Mouse (Mus musculus): ENCODE data around the gene Dock1. TPM values are rescaled to one million over a fixed set of nuclear protein-coding genes. Genes with fewer than 3 reads are reported as not detected.

The Dock1 gene
- polyA plus RNA-seq, 1 experiment: 2.1 TPM

GRCm38 (mm10) chr7:134748376-134748775, 77.9 kb downstream of the Dock1 start:
- no peaks in the 10 kb centered on the region for H3K4me1 ChIP-seq (ENCODE audit: control insufficient read depth, insufficient read depth, insufficient read length)
- WGBS: 87% methylated on average over 3 of the region's 3 CpGs
- no peak for TF ChIP-seq POLR2A (IDR thresholded peaks at IDR 0.05; ENCODE audit: low read depth, low read length)
- TF ChIP-seq CTCF (IDR thresholded peaks at IDR 0.05; ENCODE audit: extremely low read depth, insufficient read depth, insufficient read length, insufficient replicate concordance): no peak

GRCm38 (mm10) chr7:134749613-134750012, 79.2 kb downstream of the Dock1 start:
- no peak for TF ChIP-seq CTCF (IDR thresholded peaks at IDR 0.05; ENCODE audit: extremely low read depth, insufficient read depth, insufficient read length, insufficient replicate concordance)
- no peak for TF ChIP-seq POLR2A (IDR thresholded peaks at IDR 0.05; ENCODE audit: low read depth, low read length)
- Histone ChIP-seq H3K27me3 (ENCODE audit: control insufficient read depth, insufficient read depth, low read length) (no peaks in the 10 kb centered on the region), H3K36me3 (ENCODE audit: control insufficient read depth, insufficient read depth, low read length) (no peaks in the 10 kb centered on the region), H3K27ac (ENCODE audit: insufficient read depth, low read length) (no peak overlapping the region), H3K4me3 (ENCODE audit: extremely low read depth, insufficient read depth, insufficient read length) (no peak overlapping the region), H3K4me1 (ENCODE audit: control insufficient read depth, insufficient read depth, insufficient read length) (no peaks in the 10 kb centered on the region)
- WGBS: 70% methylated on average over 1 of the region's 1 CpGs
- no peak for DNase-seq (ENCODE audit: low read depth in 1 of 2, low spot score in 2 of 2)

More at GRCm38 (mm10) chr7:134748376-134748775, 77.9 kb downstream of the Dock1 start:
- Histone ChIP-seq H3K4me3 (ENCODE audit: extremely low read depth, insufficient read depth, insufficient read length) (no peak overlapping the region), H3K36me3 (ENCODE audit: control insufficient read depth, insufficient read depth, low read length) (no peaks in the 10 kb centered on the region), H3K27ac (ENCODE audit: insufficient read depth, low read length) (no peak overlapping the region), H3K27me3 (ENCODE audit: control insufficient read depth, insufficient read depth, low read length) (no peaks in the 10 kb centered on the region)
- DNase-seq (ENCODE audit: low read depth in 1 of 2, low spot score in 2 of 2): no peak

- Histone ChIP-seq H3K27me3 (ENCODE audit: control insufficient read depth, insufficient read depth, low read length) (no peaks in the 10 kb centered on the region), H3K4me3 (ENCODE audit: extremely low read depth, insufficient read depth, insufficient read length) (no peak overlapping the region), H3K27ac (ENCODE audit: insufficient read depth, low read length) (no peak overlapping the region), H3K36me3 (ENCODE audit: control insufficient read depth, insufficient read depth, low read length) (no peaks in the 10 kb centered on the region), H3K4me1 (ENCODE audit: control insufficient read depth, insufficient read depth, insufficient read length) (no peaks in the 10 kb centered on the region)
- no peak for TF ChIP-seq CTCF (IDR thresholded peaks at IDR 0.05; ENCODE audit: extremely low read depth, insufficient read depth, insufficient read length, insufficient replicate concordance)
- no peak for TF ChIP-seq POLR2A (IDR thresholded peaks at IDR 0.05; ENCODE audit: low read depth, low read length)
- no peak for DNase-seq (ENCODE audit: low read depth in 1 of 2, low spot score in 2 of 2)
- 85% methylated on average over 3 of the region's 3 CpGs for WGBS
Measured at GRCm38 (mm10) chr7:134751496-134751895, 81.0 kb downstream of the Dock1 start.

- WGBS: 90% methylated on average over 5 of the region's 5 CpGs
- TF ChIP-seq POLR2A (IDR thresholded peaks at IDR 0.05; ENCODE audit: low read depth, low read length) (no peak), CTCF (IDR thresholded peaks at IDR 0.05; ENCODE audit: extremely low read depth, insufficient read depth, insufficient read length, insufficient replicate concordance) (no peak)
- Histone ChIP-seq H3K27me3 (ENCODE audit: control insufficient read depth, insufficient read depth, low read length) (no peaks in the 10 kb centered on the region), H3K36me3 (ENCODE audit: control insufficient read depth, insufficient read depth, low read length) (no peaks in the 10 kb centered on the region), H3K4me3 (ENCODE audit: extremely low read depth, insufficient read depth, insufficient read length) (no peak overlapping the region), H3K4me1 (ENCODE audit: control insufficient read depth, insufficient read depth, insufficient read length) (no peaks in the 10 kb centered on the region), H3K27ac (ENCODE audit: insufficient read depth, low read length) (no peak overlapping the region)
- no peak for DNase-seq (ENCODE audit: low read depth in 1 of 2, low spot score in 2 of 2)
Measured at GRCm38 (mm10) chr7:134753417-134753816, 83.0 kb downstream of the Dock1 start.

- Histone ChIP-seq H3K27me3 (ENCODE audit: control insufficient read depth, insufficient read depth, low read length) (no peaks in the 10 kb centered on the region), H3K4me1 (ENCODE audit: control insufficient read depth, insufficient read depth, insufficient read length) (no peaks in the 10 kb centered on the region), H3K4me3 (ENCODE audit: extremely low read depth, insufficient read depth, insufficient read length) (no peak overlapping the region), H3K27ac (ENCODE audit: insufficient read depth, low read length) (no peak overlapping the region), H3K36me3 (ENCODE audit: control insufficient read depth, insufficient read depth, low read length) (no peaks in the 10 kb centered on the region)
- TF ChIP-seq CTCF (IDR thresholded peaks at IDR 0.05; ENCODE audit: extremely low read depth, insufficient read depth, insufficient read length, insufficient replicate concordance) (no peak), POLR2A (IDR thresholded peaks at IDR 0.05; ENCODE audit: low read depth, low read length) (no peak)
- 93% methylated on average over 7 of the region's 7 CpGs for WGBS
- no peak for DNase-seq (ENCODE audit: low read depth in 1 of 2, low spot score in 2 of 2)
Measured at GRCm38 (mm10) chr7:134757605-134758004, 87.2 kb downstream of the Dock1 start.

- Histone ChIP-seq H3K27me3 (ENCODE audit: control insufficient read depth, insufficient read depth, low read length) (no peaks in the 10 kb centered on the region), H3K4me3 (ENCODE audit: extremely low read depth, insufficient read depth, insufficient read length) (no peak overlapping the region), H3K27ac (ENCODE audit: insufficient read depth, low read length) (no peak overlapping the region), H3K4me1 (ENCODE audit: control insufficient read depth, insufficient read depth, insufficient read length) (no peaks in the 10 kb centered on the region), H3K36me3 (ENCODE audit: control insufficient read depth, insufficient read depth, low read length) (no peaks in the 10 kb centered on the region)
- DNase-seq (ENCODE audit: low read depth in 1 of 2, low spot score in 2 of 2): no peak
- no peak for TF ChIP-seq CTCF (IDR thresholded peaks at IDR 0.05; ENCODE audit: extremely low read depth, insufficient read depth, insufficient read length, insufficient replicate concordance)
- TF ChIP-seq POLR2A (IDR thresholded peaks at IDR 0.05; ENCODE audit: low read depth, low read length): no peak
- WGBS: 89% methylated on average over 4 of the region's 4 CpGs
Measured at GRCm38 (mm10) chr7:134761799-134762198, 91.3 kb downstream of the Dock1 start.

- WGBS: 94% methylated on average over 13 of the region's 13 CpGs
- Histone ChIP-seq H3K27me3 (ENCODE audit: control insufficient read depth, insufficient read depth, low read length) (no peaks in the 10 kb centered on the region), H3K36me3 (ENCODE audit: control insufficient read depth, insufficient read depth, low read length) (no peaks in the 10 kb centered on the region), H3K4me1 (ENCODE audit: control insufficient read depth, insufficient read depth, insufficient read length) (no peaks in the 10 kb centered on the region), H3K4me3 (ENCODE audit: extremely low read depth, insufficient read depth, insufficient read length) (no peak overlapping the region), H3K27ac (ENCODE audit: insufficient read depth, low read length) (no peak overlapping the region)
- no peak for TF ChIP-seq CTCF (IDR thresholded peaks at IDR 0.05; ENCODE audit: extremely low read depth, insufficient read depth, insufficient read length, insufficient replicate concordance)
- no peak for DNase-seq (ENCODE audit: low read depth in 1 of 2, low spot score in 2 of 2)
Measured at GRCm38 (mm10) chr7:134765130-134765529, 94.7 kb downstream of the Dock1 start.

Data from spleen, adult 2 months (tissue).